Mouse (Mus musculus) liver, embryonic 13.5 days (tissue): ENCODE measurements around the gene Opn1sw. TPM values are rescaled to one million over a fixed set of nuclear protein-coding genes. Genes with fewer than 3 reads are reported as not detected.

Experiments
- ATAC-seq: fragments of 200-750 bp; cut with Nextera tagmentation; 2 replicates; pipeline ENCODE4 v1.8.0; 2017; ENCODE audit warnings: low read depth, mild to moderate bottlenecking, moderate number of reproducible peaks, moderate library complexity
- DNase-seq: peaks from one replicate; pipeline ENCODE4 v3.0.0; 2022
- H3K27ac ChIP-seq: fragments of 300-500 bp; sonication (generic); 2 replicates; pipeline ENCODE4 v1.5.1; 2015; ENCODE audit warnings: moderate library complexity, mild to moderate bottlenecking, inconsistent platforms
- H3K27me3 ChIP-seq: fragments of 300-500 bp; sonication (generic); 2 replicates; pipeline ENCODE4 v1.6.1; 2015; ENCODE audit warnings: mild to moderate bottlenecking, inconsistent platforms
- H3K36me3 ChIP-seq: fragments of 300-500 bp; sonication (generic); 2 replicates; pipeline ENCODE4 v1.6.1; 2015; ENCODE audit warnings: mild to moderate bottlenecking, inconsistent platforms
- H3K4me1 ChIP-seq: fragments of 300-500 bp; sonication (generic); replicated peaks from 2 replicates; pipeline ENCODE4 v1.6.1; 2015; ENCODE audit warnings: inconsistent platforms
- H3K4me2 ChIP-seq: fragments of 300-500 bp; sonication (generic); 2 replicates; pipeline ENCODE4 v1.6.1; 2015; ENCODE audit warnings: inconsistent platforms, mild to moderate bottlenecking, moderate library complexity
- H3K4me3 ChIP-seq: fragments of 300-500 bp; sonication (generic); replicated peaks from 2 replicates; pipeline ENCODE4 v1.5.1; 2015; ENCODE audit warnings: mild to moderate bottlenecking, inconsistent platforms
- H3K9ac ChIP-seq: fragments of 300-500 bp; sonication (generic); 2 replicates; pipeline ENCODE4 v1.6.1; 2015; ENCODE audit warnings: mild to moderate bottlenecking, inconsistent platforms
- H3K9me3 ChIP-seq: fragments of 300-500 bp; sonication (generic); replicated peaks from 2 replicates; pipeline ENCODE4 v1.6.1; 2016; ENCODE audit warnings: inconsistent platforms
- WGBS: fragments of 180-500 bp; shearing (Covaris S2); methylation state at CpG from one replicate; pipeline ENCODE4 v1.1.7; 2015; ENCODE audit not compliant: insufficient replicate concordance; 5-methylcytosine and 5-hydroxymethylcytosine counted together
- polyA plus RNA-seq: library from polyadenylated mRNA; unstranded; fragments of >200 nt; fragmentation: Nextera tagmentation; extraction: Ambion mirVana; gene quantifications from 2 replicates; pipeline ENCODE4 v1.2.1, GENCODE M21; 2015

Gene Opn1sw
- polyA plus RNA-seq: 0.10 TPM in 1 of 2 replicates, not detected in the other

- ATAC-seq (peak; percentile 89), DNase-seq (peak; percentile 36)
- WGBS: 4% methylated on average over 12 of the region's 12 CpGs
- Histone ChIP-seq H3K36me3 (no peaks in the 10 kb centered on the region), H3K9me3 (no peaks in the 10 kb centered on the region), H3K4me3 (peak within 1 kb of the TSS; percentile 47), H3K27me3 (peaks cover 42% of the 10 kb centered on the region), H3K4me2 (peak within 1 kb of the TSS; percentile 58), H3K9ac (peak within 1 kb of the TSS; percentile 44; the same call in 1 of the 2 replicates), H3K27ac (no peak within 1 kb of the TSS), H3K4me1 (peaks cover 29% of the 10 kb centered on the region)
Measured at GRCm38 (mm10) chr6:29388052-29388518, at the start of gene Opn1sw. Gene Opn1sw (minus strand): TSS chr6:29388468.

- WGBS: 13% methylated on average over 11 of the region's 11 CpGs
- H3K9ac ChIP-seq: no peak overlapping the region
- no peak overlapping the region; the same call in 1 of the 2 replicates for H3K27ac ChIP-seq
- peaks cover 24% of the 10 kb centered on the region for H3K4me1 ChIP-seq
- H3K9me3 ChIP-seq: no peaks in the 10 kb centered on the region
- no peaks in the 10 kb centered on the region for H3K36me3 ChIP-seq
- no peak overlapping the region for H3K4me3 ChIP-seq
- H3K4me2 ChIP-seq: 0 out of 2 replicates have a peak overlapping the region, but pooled peaks have one; percentile 27
- ATAC-seq (no peak), DNase-seq (no peak)
- peaks cover 70% of the 10 kb centered on the region for H3K27me3 ChIP-seq
Measured at GRCm38 (mm10) chr6:29436461-29436934, 48.2 kb upstream of the Opn1sw start.

GRCm38 (mm10) chr6:29435940-29436451 is 47.7 kb upstream of the Opn1sw start:
- DNase-seq: no peak
- Histone ChIP-seq H3K27me3 (peaks cover 75% of the 10 kb centered on the region), H3K4me1 (peaks cover 24% of the 10 kb centered on the region), H3K4me2 (peak overlapping the region; percentile 29; the same call in 1 of the 2 replicates), H3K27ac (0 out of 2 replicates have a peak overlapping the region, but pooled peaks have one; percentile 29), H3K9ac (no peak overlapping the region), H3K36me3 (no peaks in the 10 kb centered on the region), H3K4me3 (no peak overlapping the region), H3K9me3 (no peaks in the 10 kb centered on the region)
- no peak for ATAC-seq
- 33% methylated on average over 6 of the region's 6 CpGs for WGBS

- Histone ChIP-seq H3K9me3 (no peaks in the 10 kb centered on the region), H3K4me1 (peaks cover 24% of the 10 kb centered on the region), H3K27me3 (peaks cover 84% of the 10 kb centered on the region), H3K27ac (0 out of 2 replicates have a peak overlapping the region, but pooled peaks have one; percentile 29), H3K9ac (no peak overlapping the region), H3K4me2 (peak overlapping the region; percentile 58), H3K4me3 (peak overlapping the region; percentile 44), H3K36me3 (no peaks in the 10 kb centered on the region)
- DNase-seq (no peak), ATAC-seq (peak; percentile 52; the same call in 1 of the 2 replicates)
- WGBS: 6% methylated on average over 13 of the region's 13 CpGs
Measured at GRCm38 (mm10) chr6:29434911-29435691, 46.8 kb upstream of the Opn1sw start.

- ATAC-seq: no peak
- 5% methylated on average over 27 of the region's 27 CpGs for WGBS
- H3K4me2 ChIP-seq: peak overlapping the region; percentile 58
- H3K4me3 ChIP-seq: peak overlapping the region; percentile 44
- no peak for DNase-seq
- H3K27me3 ChIP-seq: peaks cover 86% of the 10 kb centered on the region
- H3K9ac ChIP-seq: no peak overlapping the region; the same call in 1 of the 2 replicates
- peaks cover 24% of the 10 kb centered on the region for H3K4me1 ChIP-seq
- H3K27ac ChIP-seq: no peak overlapping the region
- H3K36me3 ChIP-seq: no peaks in the 10 kb centered on the region
- no peaks in the 10 kb centered on the region for H3K9me3 ChIP-seq
Measured at GRCm38 (mm10) chr6:29433804-29434795, 45.8 kb upstream of the Opn1sw start.

- Histone ChIP-seq H3K27ac (no peak within 1 kb of the TSS), H3K27me3 (peaks cover 87% of the 10 kb centered on the region), H3K4me2 (peak within 1 kb of the TSS; percentile 58), H3K9ac (peak within 1 kb of the TSS; percentile 15; the same call in 1 of the 2 replicates), H3K4me3 (peak within 1 kb of the TSS; percentile 44), H3K36me3 (no peaks in the 10 kb centered on the region), H3K4me1 (peaks cover 24% of the 10 kb centered on the region), H3K9me3 (no peaks in the 10 kb centered on the region)
- WGBS: 2% methylated on average over 65 of the region's 77 CpGs
- DNase-seq (no peak), ATAC-seq (no peak)
Measured at GRCm38 (mm10) chr6:29433038-29433803, 45.0 kb upstream of the Opn1sw start, which contains the start of gene Flnc. Gene Flnc (plus strand): TSS chr6:29433256.

- H3K4me3 ChIP-seq: peak overlapping the region; percentile 44
- H3K27ac ChIP-seq: no peak overlapping the region
- no peak overlapping the region for H3K9ac ChIP-seq
- DNase-seq (no peak), ATAC-seq (no peak)
- H3K27me3 ChIP-seq: peaks cover 83% of the 10 kb centered on the region
- H3K9me3 ChIP-seq: no peaks in the 10 kb centered on the region
- H3K36me3 ChIP-seq: no peaks in the 10 kb centered on the region
- peaks cover 24% of the 10 kb centered on the region for H3K4me1 ChIP-seq
- H3K4me2 ChIP-seq: peak overlapping the region; percentile 58
Measured at GRCm38 (mm10) chr6:29432676-29433037, 44.4 kb upstream of the Opn1sw start.

GRCm38 (mm10) chr6:29432156-29432555 is 43.9 kb upstream of the Opn1sw start:
- no peak overlapping the region for H3K9ac ChIP-seq
- H3K4me3 ChIP-seq: no peak overlapping the region
- peaks cover 82% of the 10 kb centered on the region for H3K27me3 ChIP-seq
- peaks cover 24% of the 10 kb centered on the region for H3K4me1 ChIP-seq
- DNase-seq (no peak), ATAC-seq (no peak)
- no peaks in the 10 kb centered on the region for H3K9me3 ChIP-seq
- H3K27ac ChIP-seq: no peak overlapping the region
- no peaks in the 10 kb centered on the region for H3K36me3 ChIP-seq
- H3K4me2 ChIP-seq: no peak overlapping the region
- WGBS: 56% methylated on average over 3 of the region's 3 CpGs

GRCm38 (mm10) chr6:29431473-29431872 is 43.2 kb upstream of the Opn1sw start:
- H3K9me3 ChIP-seq: no peaks in the 10 kb centered on the region
- H3K4me3 ChIP-seq: no peak overlapping the region
- DNase-seq (no peak), ATAC-seq (no peak)
- no peaks in the 10 kb centered on the region for H3K36me3 ChIP-seq
- peaks cover 24% of the 10 kb centered on the region for H3K4me1 ChIP-seq
- WGBS: 29% methylated on average over 5 of the region's 5 CpGs
- H3K4me2 ChIP-seq: no peak overlapping the region
- no peak overlapping the region for H3K9ac ChIP-seq
- H3K27me3 ChIP-seq: peaks cover 75% of the 10 kb centered on the region
- H3K27ac ChIP-seq: no peak overlapping the region

- Histone ChIP-seq H3K9me3 (no peaks in the 10 kb centered on the region), H3K36me3 (no peaks in the 10 kb centered on the region), H3K4me2 (no peak overlapping the region), H3K9ac (no peak overlapping the region), H3K27me3 (peaks cover 69% of the 10 kb centered on the region), H3K4me1 (peaks cover 23% of the 10 kb centered on the region), H3K27ac (no peak overlapping the region), H3K4me3 (no peak overlapping the region)
- no peak for DNase-seq
- no peak for ATAC-seq
- WGBS: 45% methylated on average over 15 of the region's 15 CpGs
Measured at GRCm38 (mm10) chr6:29430681-29431420, 42.6 kb upstream of the Opn1sw start.
